Mouse (Mus musculus): ENCODE data around the gene Aamp. TPM values are rescaled to one million over a fixed set of nuclear protein-coding genes. Genes with fewer than 3 reads are reported as not detected.
A peak's percentile ranks its signal among the peaks of the same experiment; 100 is the strongest.

Aamp gene
- polyA plus RNA-seq, 1 experiment = 201 TPM

DNA sequence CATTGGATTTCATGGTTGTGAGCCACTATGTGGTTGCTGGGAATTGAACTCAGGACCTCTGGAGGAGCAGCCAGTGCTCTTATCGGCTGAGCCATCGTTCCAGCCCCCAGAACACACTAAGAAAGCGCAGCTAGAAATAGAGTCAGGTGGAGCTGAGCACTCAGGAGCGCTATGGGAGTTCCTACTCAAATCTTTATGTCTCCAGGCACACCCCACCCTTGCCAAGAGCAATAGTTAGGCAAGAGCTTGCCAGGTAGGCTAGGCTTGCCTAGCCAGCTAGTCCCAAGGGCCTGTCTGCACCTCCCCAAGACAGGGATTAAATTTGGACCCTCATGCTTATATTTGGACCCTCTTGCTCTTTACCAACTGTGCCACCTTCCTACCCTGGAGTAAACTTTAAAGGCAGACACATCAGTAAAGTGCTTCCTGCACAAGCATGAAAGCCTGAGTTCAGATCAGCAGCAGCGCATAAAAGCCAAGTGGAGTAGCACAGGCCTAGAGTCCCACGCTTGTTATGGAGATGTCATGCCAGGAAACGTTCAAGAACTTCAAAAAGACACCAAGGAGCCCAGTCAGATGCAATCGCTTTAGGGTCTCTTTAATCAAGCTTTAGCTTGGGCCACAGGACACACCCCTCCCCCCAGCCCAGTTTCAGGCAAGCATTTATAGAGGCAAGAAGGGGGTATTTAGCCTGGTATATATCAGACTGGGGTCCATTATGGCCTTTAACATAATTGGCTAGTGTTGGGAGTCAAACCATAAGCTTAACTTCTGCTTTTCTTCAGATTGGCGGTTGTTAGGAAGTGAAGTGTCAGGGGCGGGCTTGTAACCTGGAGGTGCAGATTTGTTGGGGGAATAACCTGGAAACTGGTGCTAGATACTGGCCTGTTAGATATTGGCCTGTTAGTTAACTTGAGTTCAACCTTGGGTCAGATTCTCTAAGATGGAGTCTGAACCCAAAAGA lies 23.7 kb upstream of the Aamp start:
- TF ChIP-seq CTCF (IDR thresholded peaks at IDR 0.05; ENCODE audit: borderline replicate concordance, control insufficient read depth, extremely low read depth, insufficient read depth, low read length, poor library complexity) (no peak), POLR2A (IDR thresholded peaks at IDR 0.05; ENCODE audit: control insufficient read depth, extremely low read depth, insufficient read depth, low read length, poor library complexity) (no peak)
- H3K27ac ChIP-seq (ENCODE audit: control insufficient read depth, insufficient read depth, low read length) = no peak overlapping the region
- peaks cover 18% of the 10 kb centered on the region for H3K4me1 ChIP-seq (replicated peaks; ENCODE audit: control insufficient read depth, insufficient read depth, low read length)
- no peak for DNase-seq
- no peaks in the 10 kb centered on the region for H3K36me3 ChIP-seq (ENCODE audit: control insufficient read depth, insufficient read depth, low read length)
- WGBS = 51% methylated on average over 10 of the region's 10 CpGs
- H3K4me3 ChIP-seq (ENCODE audit: control insufficient read depth, insufficient read depth, low read length) = no peak overlapping the region
- H3K27me3 ChIP-seq (ENCODE audit: control insufficient read depth, insufficient read depth, low read length) = no peaks in the 10 kb centered on the region; the same call in 1 of the 2 replicates

DNA sequence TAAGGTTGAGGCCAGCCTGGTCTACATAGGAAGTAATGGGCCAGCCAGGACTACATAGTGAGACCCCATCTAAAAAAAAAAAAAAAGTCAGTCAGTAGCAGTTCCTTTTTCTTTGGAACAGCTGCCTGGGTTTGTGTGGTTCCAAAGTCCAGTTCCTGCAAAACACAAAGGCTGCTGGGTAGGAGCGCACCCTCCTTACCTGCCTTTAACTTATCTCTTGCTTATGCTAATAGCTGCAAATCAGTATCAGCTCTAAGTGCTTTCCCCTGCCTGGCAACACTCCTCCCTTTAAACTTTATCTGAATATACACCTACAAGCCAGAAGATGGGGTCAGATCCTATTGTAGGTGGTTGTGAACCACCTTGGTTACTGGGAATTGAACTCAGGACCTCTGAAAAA lies 22.6 kb upstream of the Aamp start:
- Histone ChIP-seq H3K27me3 (ENCODE audit: control insufficient read depth, insufficient read depth, low read length) (no peaks in the 10 kb centered on the region; the same call in 1 of the 2 replicates), H3K4me1 (replicated peaks; ENCODE audit: control insufficient read depth, insufficient read depth, low read length) (peaks cover 18% of the 10 kb centered on the region), H3K36me3 (ENCODE audit: control insufficient read depth, insufficient read depth, low read length) (no peaks in the 10 kb centered on the region), H3K27ac (ENCODE audit: control insufficient read depth, insufficient read depth, low read length) (no peak overlapping the region), H3K4me3 (ENCODE audit: control insufficient read depth, insufficient read depth, low read length) (no peak overlapping the region)
- WGBS = 100% methylated on average over 1 of the region's 1 CpGs
- TF ChIP-seq POLR2A (IDR thresholded peaks at IDR 0.05; ENCODE audit: control insufficient read depth, extremely low read depth, insufficient read depth, low read length, poor library complexity) (no peak), CTCF (IDR thresholded peaks at IDR 0.05; ENCODE audit: borderline replicate concordance, control insufficient read depth, extremely low read depth, insufficient read depth, low read length, poor library complexity) (no peak)
- no peak for DNase-seq

DNA sequence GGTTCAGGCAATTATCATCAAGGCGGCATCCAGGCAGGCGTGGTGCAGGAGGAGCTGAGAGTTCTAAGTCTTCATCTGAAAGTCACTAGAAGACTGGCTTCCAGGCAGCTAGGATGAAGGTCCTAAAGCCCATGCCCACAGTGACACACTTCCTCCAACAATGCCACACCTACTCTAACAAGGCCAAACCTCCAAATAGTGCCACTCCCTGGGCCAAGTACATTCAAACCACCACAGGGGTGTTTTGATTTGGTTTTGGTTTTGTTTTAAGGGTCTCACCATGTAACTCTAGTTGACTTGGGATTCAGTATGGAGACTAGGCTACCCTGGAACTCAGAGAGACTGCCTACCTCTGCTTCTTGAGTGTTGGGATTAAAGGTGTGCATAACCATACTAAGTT lies 21.0 kb upstream of the Aamp start, which contains the start of gene Tmbim1:
Tmbim1 (minus strand) TSS at position 101 of the 400 bp plus-strand sequence.
- 97% methylated on average over 2 of the region's 2 CpGs for WGBS
- Histone ChIP-seq H3K36me3 (ENCODE audit: control insufficient read depth, insufficient read depth, low read length) (no peaks in the 10 kb centered on the region), H3K27me3 (ENCODE audit: control insufficient read depth, insufficient read depth, low read length) (no peaks in the 10 kb centered on the region; the same call in 1 of the 2 replicates), H3K4me3 (ENCODE audit: control insufficient read depth, insufficient read depth, low read length) (no peak within 1 kb of the TSS), H3K27ac (ENCODE audit: control insufficient read depth, insufficient read depth, low read length) (no peak within 1 kb of the TSS), H3K4me1 (replicated peaks; ENCODE audit: control insufficient read depth, insufficient read depth, low read length) (peaks cover 18% of the 10 kb centered on the region)
- TF ChIP-seq POLR2A (IDR thresholded peaks at IDR 0.05; ENCODE audit: control insufficient read depth, extremely low read depth, insufficient read depth, low read length, poor library complexity) = no peak
- TF ChIP-seq CTCF (IDR thresholded peaks at IDR 0.05; ENCODE audit: borderline replicate concordance, control insufficient read depth, extremely low read depth, insufficient read depth, low read length, poor library complexity) = no peak
- no peak for DNase-seq

DNA sequence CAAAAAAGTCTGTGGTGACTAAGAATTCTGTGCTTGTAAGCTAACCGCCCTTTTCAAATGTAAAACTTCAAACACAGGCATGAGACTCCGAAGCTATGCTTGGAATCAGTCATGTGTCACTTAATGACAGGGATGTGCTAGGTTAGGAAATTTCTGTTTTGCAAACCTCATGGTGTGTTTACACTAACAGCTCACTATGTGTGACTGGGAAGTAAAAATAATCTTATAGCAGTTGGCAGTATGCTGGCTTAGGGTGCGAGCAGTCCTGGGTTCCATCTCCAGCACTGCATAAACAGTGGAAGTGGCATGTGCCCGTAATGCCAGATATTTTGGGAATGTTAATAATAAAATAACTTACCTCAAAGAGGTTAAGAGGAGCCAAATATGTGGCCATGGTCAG lies 20.4 kb upstream of the Aamp start:
- Histone ChIP-seq H3K27me3 (ENCODE audit: control insufficient read depth, insufficient read depth, low read length) (no peaks in the 10 kb centered on the region; the same call in 1 of the 2 replicates), H3K4me1 (replicated peaks; ENCODE audit: control insufficient read depth, insufficient read depth, low read length) (peaks cover 18% of the 10 kb centered on the region), H3K4me3 (ENCODE audit: control insufficient read depth, insufficient read depth, low read length) (no peak overlapping the region), H3K27ac (ENCODE audit: control insufficient read depth, insufficient read depth, low read length) (no peak overlapping the region), H3K36me3 (ENCODE audit: control insufficient read depth, insufficient read depth, low read length) (no peaks in the 10 kb centered on the region)
- TF ChIP-seq CTCF (IDR thresholded peaks at IDR 0.05; ENCODE audit: borderline replicate concordance, control insufficient read depth, extremely low read depth, insufficient read depth, low read length, poor library complexity) (no peak), POLR2A (IDR thresholded peaks at IDR 0.05; ENCODE audit: control insufficient read depth, extremely low read depth, insufficient read depth, low read length, poor library complexity) (no peak)
- no peak for DNase-seq
- WGBS = 97% methylated on average over 4 of the region's 4 CpGs

DNA sequence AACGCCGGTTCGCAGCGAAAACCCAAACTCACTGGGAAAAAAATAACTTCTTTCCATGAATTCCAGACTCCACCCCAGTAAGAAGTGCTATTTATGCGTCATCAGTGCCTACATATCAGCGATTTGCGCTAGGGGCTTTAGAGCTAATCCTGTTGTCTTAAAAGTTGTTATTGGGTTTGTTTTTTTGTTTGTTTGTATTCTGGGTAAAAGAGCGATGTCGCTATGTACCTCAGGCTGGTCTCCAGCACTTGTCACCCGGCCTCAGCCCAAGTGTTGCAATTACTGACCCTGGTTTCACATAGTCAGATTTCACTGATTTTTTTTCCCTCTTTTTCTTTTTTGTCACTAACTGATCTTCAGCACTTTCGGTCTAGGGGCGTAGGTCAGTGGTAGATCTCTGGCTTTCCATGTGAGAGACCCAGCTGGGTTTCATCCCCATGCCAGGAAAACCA lies 19.8 kb upstream of the Aamp start:
- Histone ChIP-seq H3K4me1 (replicated peaks; ENCODE audit: control insufficient read depth, insufficient read depth, low read length) (peaks cover 22% of the 10 kb centered on the region), H3K27me3 (ENCODE audit: control insufficient read depth, insufficient read depth, low read length) (no peaks in the 10 kb centered on the region; the same call in 1 of the 2 replicates), H3K36me3 (ENCODE audit: control insufficient read depth, insufficient read depth, low read length) (no peaks in the 10 kb centered on the region), H3K4me3 (ENCODE audit: control insufficient read depth, insufficient read depth, low read length) (peak overlapping the region; percentile 58), H3K27ac (ENCODE audit: control insufficient read depth, insufficient read depth, low read length) (no peak overlapping the region)
- no peak for DNase-seq
- 21% methylated on average over 12 of the region's 12 CpGs for WGBS
- TF ChIP-seq POLR2A (IDR thresholded peaks at IDR 0.05; ENCODE audit: control insufficient read depth, extremely low read depth, insufficient read depth, low read length, poor library complexity) = no peak
- no peak for TF ChIP-seq CTCF (IDR thresholded peaks at IDR 0.05; ENCODE audit: borderline replicate concordance, control insufficient read depth, extremely low read depth, insufficient read depth, low read length, poor library complexity)

DNA sequence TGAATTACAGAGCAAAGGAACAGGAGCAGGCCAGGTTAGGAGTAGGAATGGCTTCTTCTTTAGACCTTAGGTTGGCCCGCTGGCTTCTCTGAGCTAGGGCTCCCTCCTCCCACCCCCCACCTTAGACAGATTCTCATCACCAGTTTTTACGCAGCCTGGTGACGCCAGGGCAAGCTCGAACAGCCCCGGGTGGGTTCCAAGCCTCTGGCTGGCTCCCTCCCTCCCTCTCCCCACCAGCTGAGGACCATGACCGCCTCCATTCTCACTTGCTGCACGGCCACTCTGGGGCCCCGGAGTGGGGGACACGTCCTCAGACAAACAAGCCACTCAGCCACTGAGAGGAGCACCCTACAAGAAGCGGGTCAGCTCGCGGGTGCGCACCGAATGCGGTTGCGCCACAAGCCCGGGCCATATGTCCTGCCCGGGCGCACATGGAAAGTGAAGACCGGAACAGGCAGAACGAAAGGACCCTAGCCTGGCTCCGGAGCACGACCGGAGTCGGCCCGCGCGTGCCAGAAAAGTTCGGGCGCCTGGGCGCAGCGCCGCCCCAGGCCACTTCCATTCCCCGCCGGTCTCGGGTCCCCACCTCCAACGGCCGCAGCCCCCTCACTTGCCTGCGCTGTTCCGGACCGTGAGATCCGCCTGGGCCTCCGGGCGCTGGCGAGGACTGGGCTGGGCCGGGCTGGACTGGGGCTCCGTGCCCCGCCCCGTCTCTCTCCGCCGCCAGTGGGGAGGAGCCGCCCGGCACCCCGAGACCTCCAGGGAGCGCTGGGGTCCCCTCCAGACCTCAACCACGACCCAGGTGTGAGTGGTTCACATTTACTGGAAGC lies 19.2 kb upstream of the Aamp start:
- WGBS = 1% methylated on average over 56 of the region's 56 CpGs
- Histone ChIP-seq H3K27me3 (ENCODE audit: control insufficient read depth, insufficient read depth, low read length) (no peaks in the 10 kb centered on the region; the same call in 1 of the 2 replicates), H3K4me1 (replicated peaks; ENCODE audit: control insufficient read depth, insufficient read depth, low read length) (peaks cover 22% of the 10 kb centered on the region), H3K4me3 (ENCODE audit: control insufficient read depth, insufficient read depth, low read length) (peak overlapping the region; percentile 58), H3K36me3 (ENCODE audit: control insufficient read depth, insufficient read depth, low read length) (no peaks in the 10 kb centered on the region), H3K27ac (ENCODE audit: control insufficient read depth, insufficient read depth, low read length) (no peak overlapping the region)
- peak; percentile 31 for DNase-seq
- TF ChIP-seq CTCF (IDR thresholded peaks at IDR 0.05; ENCODE audit: borderline replicate concordance, control insufficient read depth, extremely low read depth, insufficient read depth, low read length, poor library complexity) (0 out of 2 replicates have a peak, but pooled peaks have one; percentile 50), POLR2A (IDR thresholded peaks at IDR 0.05; ENCODE audit: control insufficient read depth, extremely low read depth, insufficient read depth, low read length, poor library complexity) (no peak)

Measured in thymus, adult 2 months (tissue).